Mouse (Mus musculus) liver, embryonic 12.5 days (tissue): ENCODE data around the gene Kctd20. TPM values are rescaled to one million over a fixed set of nuclear protein-coding genes. Genes with fewer than 3 reads are reported as not detected.

Experiments
- ATAC-seq: fragments of 200-750 bp; cut with Nextera tagmentation; 2 replicates; pipeline ENCODE4 v1.8.0; 2017; ENCODE audit warnings: moderate number of reproducible peaks, mild to moderate bottlenecking, moderate library complexity
- H3K27ac ChIP-seq: fragments of 300-500 bp; sonication (generic); 2 replicates; pipeline ENCODE4 v1.5.1; 2016; ENCODE audit warnings: mild to moderate bottlenecking
- H3K27me3 ChIP-seq: fragments of 300-500 bp; sonication (generic); replicated peaks from 2 replicates; pipeline ENCODE4 v1.6.1; 2016; ENCODE audit warnings: mild to moderate bottlenecking, moderate library complexity
- H3K36me3 ChIP-seq: fragments of 300-500 bp; sonication (generic); 2 replicates; pipeline ENCODE4 v1.6.1; 2016; ENCODE audit warnings: mild to moderate bottlenecking, moderate library complexity
- H3K4me1 ChIP-seq: fragments of 300-500 bp; sonication (generic); 2 replicates; pipeline ENCODE4 v1.6.1; 2016
- H3K4me2 ChIP-seq: fragments of 300-500 bp; sonication (generic); 2 replicates; pipeline ENCODE4 v1.6.1; 2016; ENCODE audit warnings: mild to moderate bottlenecking, moderate library complexity
- H3K4me3 ChIP-seq: fragments of 300-500 bp; sonication (generic); 2 replicates; pipeline ENCODE4 v1.5.1; 2016; ENCODE audit warnings: mild to moderate bottlenecking, moderate library complexity
- H3K9ac ChIP-seq: fragments of 300-500 bp; sonication (generic); 2 replicates; pipeline ENCODE4 v1.6.1; 2016; ENCODE audit warnings: mild to moderate bottlenecking, moderate library complexity
- H3K9me3 ChIP-seq: fragments of 300-500 bp; sonication (generic); replicated peaks from 2 replicates; pipeline ENCODE4 v1.6.1; 2016; ENCODE audit warnings: mild to moderate bottlenecking, moderate library complexity
- WGBS: fragments of 180-500 bp; shearing (Covaris S2); methylation state at CpG from one replicate; pipeline ENCODE4 v1.1.7; 2016; ENCODE audit not compliant: insufficient replicate concordance; 5-methylcytosine and 5-hydroxymethylcytosine counted together
- polyA plus RNA-seq: library from polyadenylated mRNA; unstranded; fragments of >200 nt; fragmentation: Nextera tagmentation; extraction: Ambion mirVana; gene quantifications from 2 replicates; pipeline ENCODE4 v1.2.1, GENCODE M21; 2016

Gene Kctd20
- polyA plus RNA-seq, 1 experiment from 2014 or later, result 87.0 TPM

DNA sequence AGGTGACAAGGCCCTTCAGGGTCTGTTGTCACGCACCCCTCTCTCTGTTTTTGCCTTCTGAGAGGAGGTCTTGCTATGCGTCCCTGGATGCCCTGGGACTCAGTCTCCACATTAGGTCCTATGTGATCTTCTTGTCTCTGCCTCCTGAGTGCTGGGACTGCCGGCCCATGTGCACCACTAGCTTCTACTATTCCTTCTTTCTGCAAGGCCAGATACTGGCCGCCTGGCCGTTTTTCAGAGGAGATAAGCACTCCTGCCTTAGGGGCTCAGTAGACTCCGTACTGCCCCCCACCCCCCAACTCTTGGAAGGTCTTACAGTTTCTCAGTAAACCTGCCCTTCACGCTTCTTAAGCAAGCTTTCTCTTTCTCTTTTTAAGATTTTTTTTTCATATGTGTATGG, 15.6 kb upstream of the Kctd20 start:
- Histone ChIP-seq H3K4me1 (peaks cover 38% of the 10 kb centered on the region), H3K27ac (peak overlapping the region; percentile 71), H3K4me2 (peak overlapping the region; percentile 31), H3K36me3 (no peaks in the 10 kb centered on the region), H3K9ac (peak overlapping the region; percentile 39), H3K27me3 (no peaks in the 10 kb centered on the region), H3K9me3 (peaks cover 7% of the 10 kb centered on the region; the same call in 1 of the 2 replicates), H3K4me3 (no peak overlapping the region)
- ATAC-seq, result peak; percentile 74
- WGBS, result 35% methylated on average over 7 of the region's 7 CpGs

DNA sequence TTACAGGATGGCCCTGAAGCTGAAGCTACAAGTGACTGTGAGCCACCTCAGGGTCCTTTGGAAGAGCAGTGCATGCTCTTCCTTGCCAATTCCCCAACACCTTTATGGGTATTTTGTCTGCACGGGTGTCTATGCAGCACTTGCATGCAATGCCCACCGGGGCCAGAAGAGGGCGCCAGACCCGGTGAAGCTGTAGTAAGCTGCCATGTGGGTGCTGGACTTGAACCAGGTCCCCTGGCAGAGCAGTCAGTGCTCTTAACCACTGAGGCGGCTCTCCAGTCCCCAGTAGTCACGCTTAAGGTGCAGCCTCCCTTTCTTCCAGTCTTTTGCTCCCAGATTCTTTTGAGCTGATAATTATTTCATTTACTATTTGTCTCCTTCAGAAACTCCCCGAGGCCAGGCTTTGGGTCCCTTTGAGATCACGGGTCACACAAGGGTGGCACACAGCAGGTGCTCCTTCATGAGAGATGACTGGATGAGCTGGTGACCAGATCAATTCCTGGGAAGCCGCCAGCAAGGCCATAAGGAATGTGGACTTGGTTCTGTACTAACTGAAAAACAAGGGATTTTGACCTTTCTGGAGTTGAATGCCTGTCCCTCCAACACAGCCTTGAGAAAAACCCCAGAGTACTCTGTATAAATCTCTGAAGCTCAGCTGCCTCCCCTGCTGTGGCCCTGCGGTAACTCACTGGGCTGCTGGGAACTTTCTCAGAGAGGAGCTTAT, 15.0 kb upstream of the Kctd20 start:
- ATAC-seq, result peak; percentile 25; the same call in 1 of the 2 replicates
- WGBS, result 73% methylated on average over 10 of the region's 10 CpGs

DNA sequence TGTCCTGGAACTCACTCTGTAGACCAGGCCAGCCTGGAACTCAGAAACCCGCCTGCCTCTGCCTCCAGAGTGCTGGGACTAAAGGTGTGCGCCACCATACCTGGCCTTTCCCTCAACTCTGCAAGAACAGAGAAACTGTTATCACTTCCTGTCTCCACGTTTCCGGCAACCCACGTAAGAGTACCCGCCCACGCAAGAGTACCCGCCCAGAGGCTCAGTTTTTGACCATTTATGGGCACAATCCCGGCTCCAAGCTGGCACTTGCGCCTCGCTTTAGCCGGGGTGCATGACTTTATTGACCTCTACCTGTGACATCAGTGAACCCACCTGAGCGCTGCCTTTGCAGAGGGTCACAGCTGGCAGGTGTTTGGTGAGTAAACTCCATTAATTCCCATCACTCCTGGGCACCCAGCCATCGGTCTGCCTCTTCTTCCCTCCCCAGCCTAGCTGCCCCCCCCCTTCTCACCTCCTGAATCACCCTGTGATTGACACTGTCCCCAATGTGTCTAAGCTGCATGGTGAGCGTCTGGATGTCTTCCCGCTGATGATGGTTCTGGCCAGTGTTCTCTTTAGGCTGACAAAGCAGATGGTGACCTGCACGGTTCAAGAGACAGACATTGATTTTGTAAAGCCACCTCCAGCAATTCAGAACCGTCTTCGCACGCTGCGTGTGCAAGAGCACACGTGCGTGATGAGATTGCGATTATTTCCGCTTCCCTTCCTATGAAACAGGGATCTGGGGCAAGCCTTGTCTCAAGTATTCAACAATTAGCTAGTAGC, 10.8 kb upstream of the Kctd20 start:
- Histone ChIP-seq H3K4me3 (no peak overlapping the region), H3K9ac (no peak overlapping the region), H3K27ac (no peak overlapping the region), H3K9me3 (peaks cover 7% of the 10 kb centered on the region; the same call in 1 of the 2 replicates), H3K36me3 (no peaks in the 10 kb centered on the region), H3K4me2 (no peak overlapping the region), H3K4me1 (peaks cover 26% of the 10 kb centered on the region), H3K27me3 (no peaks in the 10 kb centered on the region)
- WGBS, result 84% methylated on average over 25 of the region's 25 CpGs
- no peak for ATAC-seq

More for the DNA sequence above, 15.0 kb upstream of the Kctd20 start:
- H3K27ac ChIP-seq, result peak overlapping the region; percentile 32; the same call in 1 of the 2 replicates
- H3K9ac ChIP-seq, result no peak overlapping the region
- H3K27me3 ChIP-seq, result no peaks in the 10 kb centered on the region
- peaks cover 7% of the 10 kb centered on the region; the same call in 1 of the 2 replicates for H3K9me3 ChIP-seq
- no peak overlapping the region for H3K4me2 ChIP-seq
- no peaks in the 10 kb centered on the region for H3K36me3 ChIP-seq
- peaks cover 34% of the 10 kb centered on the region for H3K4me1 ChIP-seq
- H3K4me3 ChIP-seq, result no peak overlapping the region

DNA sequence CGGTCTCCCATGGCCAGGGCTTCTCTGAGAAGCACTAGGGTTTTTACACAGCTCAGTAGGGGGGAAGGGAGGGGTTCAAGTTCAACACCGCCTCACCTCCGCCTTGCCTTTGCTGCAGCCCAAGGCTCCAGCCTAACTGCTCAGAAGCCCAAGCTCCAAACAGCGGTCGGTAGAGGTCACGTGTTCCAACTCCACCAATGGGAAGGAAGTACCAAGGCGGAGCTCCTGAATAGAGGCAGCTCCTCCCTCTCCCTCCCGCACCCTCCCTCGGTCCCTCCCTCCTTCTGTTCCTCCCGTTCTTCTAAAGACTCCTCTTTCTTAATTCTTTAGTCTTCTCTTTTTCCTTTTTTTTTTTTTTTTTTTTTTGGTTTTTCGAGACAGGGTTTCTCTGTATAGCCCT, 9.6 kb upstream of the Kctd20 start:
- 0 out of 2 replicates have a peak overlapping the region, but pooled peaks have one; percentile 30 for H3K27ac ChIP-seq

DNA sequence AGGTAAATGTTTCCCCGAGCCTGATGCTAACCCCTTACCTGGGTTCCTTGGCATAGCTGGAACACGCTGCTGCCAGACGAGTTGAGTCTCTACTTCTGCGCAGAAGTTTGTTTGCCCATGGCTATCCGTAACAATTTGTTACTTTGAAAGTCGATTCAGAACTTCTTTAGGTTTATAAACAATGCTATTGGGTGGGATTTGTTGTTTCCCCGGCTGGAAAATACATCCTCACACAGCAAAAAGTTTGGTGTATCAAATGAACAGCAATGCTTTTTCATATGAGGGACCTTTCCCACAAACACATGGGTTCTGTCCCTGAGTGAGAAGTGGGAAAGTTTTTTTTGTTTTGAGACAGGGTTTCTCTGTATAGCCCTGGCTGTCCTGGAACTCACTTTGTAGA, 8.0 kb upstream of the Kctd20 start, which contains the start of gene Pxt1:
Gene Pxt1 (minus strand): TSS at position 101 of the 400 bp plus-strand sequence.
- 83% methylated on average over 7 of the region's 7 CpGs for WGBS
- no peak for ATAC-seq
- Histone ChIP-seq H3K4me1 (peaks cover 20% of the 10 kb centered on the region), H3K4me2 (no peak within 1 kb of the TSS), H3K9ac (no peak within 1 kb of the TSS), H3K27ac (0 out of 2 replicates have a peak within 1 kb of the TSS, but pooled peaks have one; percentile 43), H3K27me3 (no peaks in the 10 kb centered on the region), H3K9me3 (peaks cover 6% of the 10 kb centered on the region), H3K4me3 (no peak within 1 kb of the TSS), H3K36me3 (no peaks in the 10 kb centered on the region)

More for the DNA sequence above, 9.6 kb upstream of the Kctd20 start:
- H3K9ac ChIP-seq, result no peak overlapping the region
- peaks cover 20% of the 10 kb centered on the region for H3K4me1 ChIP-seq
- WGBS, result 58% methylated on average over 10 of the region's 11 CpGs
- ATAC-seq, result peak; percentile 86
- no peaks in the 10 kb centered on the region for H3K36me3 ChIP-seq
- H3K4me3 ChIP-seq, result peak overlapping the region; percentile 20
- H3K4me2 ChIP-seq, result peak overlapping the region; percentile 49
- H3K27me3 ChIP-seq, result no peaks in the 10 kb centered on the region
- H3K9me3 ChIP-seq, result peaks cover 2% of the 10 kb centered on the region

DNA sequence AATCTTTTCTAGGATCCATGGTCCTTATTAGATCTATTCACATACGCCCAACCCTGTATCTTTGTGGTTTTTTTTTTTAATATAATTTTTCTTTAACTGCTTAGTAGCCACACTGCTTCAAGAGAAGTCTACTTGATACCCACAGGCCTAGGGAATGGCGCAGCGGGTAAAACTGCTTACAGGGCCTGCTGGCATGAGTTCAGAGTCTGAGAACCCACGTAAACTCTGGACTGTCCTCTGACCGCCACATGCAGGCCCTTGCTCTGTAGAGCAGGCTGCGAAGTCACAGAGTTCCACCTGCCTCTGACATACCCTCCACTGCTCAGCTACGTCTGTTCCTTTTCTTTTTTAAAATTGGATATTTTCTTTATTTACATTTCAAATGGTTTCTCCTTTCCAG, 7.3 kb upstream of the Kctd20 start:
- Histone ChIP-seq H3K4me1 (peaks cover 20% of the 10 kb centered on the region), H3K36me3 (no peaks in the 10 kb centered on the region), H3K9ac (no peak overlapping the region), H3K4me3 (no peak overlapping the region), H3K27ac (0 out of 2 replicates have a peak overlapping the region, but pooled peaks have one; percentile 43), H3K9me3 (peaks cover 6% of the 10 kb centered on the region), H3K4me2 (no peak overlapping the region), H3K27me3 (no peaks in the 10 kb centered on the region)
- 82% methylated on average over 7 of the region's 7 CpGs for WGBS
- ATAC-seq, result no peak

DNA sequence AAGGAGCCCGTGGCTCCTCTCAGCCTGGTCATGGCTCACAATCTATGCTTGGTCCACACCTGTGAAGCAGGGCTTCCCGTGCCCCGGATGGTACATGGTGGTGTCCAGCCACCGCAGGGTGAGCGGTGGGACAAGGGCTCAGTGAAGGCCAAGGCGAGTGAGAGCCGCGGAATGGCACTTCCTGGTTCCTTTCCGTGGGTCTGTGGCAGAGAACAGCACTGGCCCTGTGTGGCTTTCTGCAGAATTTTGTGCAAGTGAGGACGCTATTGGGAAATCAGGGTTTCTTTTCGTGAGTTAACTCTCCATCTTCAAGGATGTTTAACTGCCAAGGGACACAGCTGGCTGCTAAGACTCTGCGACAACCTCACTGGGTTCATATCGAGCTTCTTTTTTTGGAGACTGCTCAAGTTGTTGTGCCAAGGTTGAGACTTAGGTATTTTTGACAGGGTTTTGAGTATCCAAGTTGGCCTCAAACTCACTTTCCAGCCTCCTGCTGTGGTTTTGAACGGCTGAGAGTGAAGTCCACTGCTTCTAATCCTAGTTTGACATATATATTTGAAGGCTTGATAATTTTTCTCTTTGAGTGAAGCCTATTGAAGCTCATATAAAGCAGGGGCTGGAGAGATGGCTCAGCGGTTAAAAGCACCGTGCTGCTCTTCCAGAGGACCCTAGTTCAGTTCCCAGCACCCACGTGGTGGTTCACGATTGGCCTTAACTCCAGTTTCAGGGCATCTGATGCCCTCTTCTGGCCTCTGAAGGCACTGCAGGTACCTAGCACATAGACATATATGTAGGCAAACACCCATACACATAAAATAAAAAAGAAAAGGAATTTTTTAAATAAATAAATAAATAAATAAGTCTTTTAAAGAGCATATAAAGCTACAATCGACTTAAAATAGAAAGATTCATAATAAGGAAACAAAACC, 4.5 kb upstream of the Kctd20 start:
- Histone ChIP-seq H3K27ac (no peak overlapping the region), H3K4me2 (no peak overlapping the region), H3K9ac (no peak overlapping the region), H3K4me1 (peaks cover 22% of the 10 kb centered on the region), H3K27me3 (no peaks in the 10 kb centered on the region), H3K36me3 (no peaks in the 10 kb centered on the region), H3K4me3 (no peak overlapping the region), H3K9me3 (peaks cover 6% of the 10 kb centered on the region)
- WGBS, result 85% methylated on average over 19 of the region's 19 CpGs
- ATAC-seq, result no peak

DNA sequence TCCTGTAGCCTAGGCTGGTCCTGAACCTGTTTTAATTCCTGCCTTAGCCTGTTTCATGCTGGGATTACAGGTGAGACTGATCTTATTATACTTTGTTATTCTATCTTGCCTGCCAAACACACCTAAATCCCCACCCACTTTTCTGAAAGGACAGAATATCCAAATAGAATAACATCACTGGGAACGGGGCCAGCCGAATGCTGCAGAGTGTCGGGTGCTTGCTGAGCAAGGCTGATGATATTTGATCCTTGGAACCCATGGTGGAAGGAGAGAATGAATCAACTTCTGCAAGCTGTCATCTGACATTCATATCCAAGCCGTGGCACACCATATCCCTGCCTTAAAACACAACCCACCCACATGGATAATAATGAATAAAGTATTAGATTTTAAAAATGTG, 3.1 kb upstream of the Kctd20 start:
- Histone ChIP-seq H3K9ac (no peak overlapping the region), H3K4me1 (peaks cover 21% of the 10 kb centered on the region), H3K4me2 (no peak overlapping the region), H3K9me3 (peaks cover 6% of the 10 kb centered on the region), H3K27ac (no peak overlapping the region), H3K36me3 (no peaks in the 10 kb centered on the region), H3K4me3 (no peak overlapping the region), H3K27me3 (no peaks in the 10 kb centered on the region)
- 87% methylated on average over 4 of the region's 4 CpGs for WGBS
- no peak for ATAC-seq

DNA sequence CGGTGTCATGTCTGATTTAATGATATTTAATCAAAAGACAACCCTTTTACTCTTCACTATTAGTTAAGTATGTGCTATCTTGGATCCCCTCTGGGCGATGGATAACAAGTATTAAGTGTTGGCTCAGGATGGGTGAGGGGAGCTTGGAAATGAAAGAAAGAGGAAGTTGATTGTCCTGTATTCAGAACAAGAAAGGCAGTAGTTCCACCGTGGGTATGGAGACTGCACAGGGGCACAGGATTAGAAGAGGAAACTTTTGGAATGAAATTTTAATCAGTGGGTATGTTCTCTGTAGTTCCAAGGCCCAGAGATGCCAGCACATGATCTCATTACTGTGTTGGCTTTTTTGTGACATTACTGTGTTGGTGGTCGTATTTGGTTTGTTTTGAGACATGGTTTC, 999 bp upstream of the Kctd20 start:
- Histone ChIP-seq H3K4me2 (peak overlapping the region; percentile 84), H3K27ac (peak overlapping the region; percentile 99; the same call in 1 of the 2 replicates), H3K4me1 (peaks cover 32% of the 10 kb centered on the region), H3K9me3 (peaks cover 9% of the 10 kb centered on the region), H3K4me3 (no peak overlapping the region), H3K9ac (peak overlapping the region; percentile 89), H3K27me3 (no peaks in the 10 kb centered on the region), H3K36me3 (peaks cover 15% of the 10 kb centered on the region)
- 49% methylated on average over 4 of the region's 4 CpGs for WGBS
- ATAC-seq, result no peak

DNA sequence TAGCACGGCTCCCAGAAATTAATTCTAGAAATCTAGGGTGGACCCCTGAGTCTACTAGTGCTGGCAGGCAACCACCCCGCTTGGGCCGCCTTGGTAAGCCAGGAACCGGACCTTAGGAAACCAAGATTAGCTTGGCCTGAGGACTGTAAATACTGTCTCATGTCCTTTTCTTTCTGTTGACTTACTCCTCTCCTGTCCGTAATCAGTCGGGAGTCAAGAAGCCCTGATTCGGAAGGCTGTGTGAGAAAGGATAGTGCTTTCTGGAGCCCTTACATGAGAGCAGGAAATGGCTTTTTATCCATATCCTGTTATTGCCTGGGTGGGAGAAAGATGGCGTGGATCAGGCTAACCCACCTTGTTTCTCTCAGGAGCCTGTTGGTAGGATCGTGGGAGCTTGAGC, 1.5 kb downstream of the Kctd20 start:
- Histone ChIP-seq H3K36me3 (peaks cover 38% of the 10 kb centered on the region), H3K27me3 (no peaks in the 10 kb centered on the region), H3K9ac (peak overlapping the region; percentile 89), H3K27ac (peak overlapping the region; percentile 99), H3K4me1 (peaks cover 41% of the 10 kb centered on the region), H3K9me3 (peaks cover 3% of the 10 kb centered on the region; the same call in 1 of the 2 replicates), H3K4me2 (peak overlapping the region; percentile 84), H3K4me3 (peak overlapping the region; percentile 80)
- WGBS, result 6% methylated on average over 9 of the region's 9 CpGs
- ATAC-seq, result no peak

DNA sequence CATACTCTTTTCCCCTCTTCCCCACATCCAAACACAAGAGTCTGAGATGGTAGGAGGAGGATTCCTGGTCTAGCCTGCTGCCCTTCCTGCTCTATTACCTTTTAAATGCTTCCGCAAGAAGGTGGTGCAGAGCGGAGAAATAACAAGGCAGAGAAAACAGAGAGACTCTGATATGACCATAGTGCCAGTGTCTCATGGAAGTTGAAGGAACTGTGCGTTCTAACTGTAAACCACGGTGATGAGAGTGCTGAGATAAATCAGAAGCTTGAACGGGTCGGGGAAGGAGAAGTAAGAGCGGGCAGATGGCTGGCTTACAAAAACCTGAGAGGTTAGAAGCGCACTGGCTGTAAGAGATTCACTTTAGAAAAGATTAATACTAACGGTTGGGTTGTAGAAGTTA, 2.7 kb downstream of the Kctd20 start:
- peak overlapping the region; percentile 89 for H3K9ac ChIP-seq
- H3K4me3 ChIP-seq, result peak overlapping the region; percentile 80
- ATAC-seq, result no peak
- peak overlapping the region; percentile 84 for H3K4me2 ChIP-seq
- H3K4me1 ChIP-seq, result peaks cover 46% of the 10 kb centered on the region
- WGBS, result 60% methylated on average over 9 of the region's 9 CpGs
- no peaks in the 10 kb centered on the region for H3K27me3 ChIP-seq
- H3K36me3 ChIP-seq, result peaks cover 48% of the 10 kb centered on the region
- peaks cover 3% of the 10 kb centered on the region; the same call in 1 of the 2 replicates for H3K9me3 ChIP-seq
- H3K27ac ChIP-seq, result 0 out of 2 replicates have a peak overlapping the region, but pooled peaks have one; percentile 99
